Mouse (Mus musculus): Measurements from ENCODE around the gene Fam83c.

GRCm38 (mm10) chr2:155792899-155793298 lies 41.8 kb downstream of the Fam83c start:
- no peak for TF ChIP-seq CTCF (IDR thresholded peaks at IDR 0.05; ENCODE audit: insufficient read depth, low read depth, low read length)
- TF ChIP-seq POLR2A (IDR thresholded peaks at IDR 0.05; ENCODE audit: insufficient read depth, low read depth, low read length): no peak

Measured in olfactory bulb, adult 2 months (tissue).